Mouse (Mus musculus) lung, adult 2 months (tissue): ENCODE measurements at regions not wholly inside any gene's neighbourhood (a gene's known extent, or its start where the extent isn't known, plus 50 kb on each side); places are given as distances from the start of the nearest gene placed in this dataset.

Experiments used
- CTCF ChIP-seq: fragments of 200-500 bp; IDR thresholded peaks from 2 replicates; pipeline ENCODE4 v1.5.1; 2011; ENCODE audit warnings: mild to moderate bottlenecking, low read length, control low read depth; ENCODE audit not compliant: insufficient read depth
- POLR2A ChIP-seq: fragments of 200-500 bp; IDR thresholded peaks from 2 replicates; pipeline ENCODE4 v1.6.1; 2011; ENCODE audit warnings: low read depth, mild to moderate bottlenecking, control low read depth, low read length, borderline replicate concordance; ENCODE audit errors: extremely low read depth

DNA sequence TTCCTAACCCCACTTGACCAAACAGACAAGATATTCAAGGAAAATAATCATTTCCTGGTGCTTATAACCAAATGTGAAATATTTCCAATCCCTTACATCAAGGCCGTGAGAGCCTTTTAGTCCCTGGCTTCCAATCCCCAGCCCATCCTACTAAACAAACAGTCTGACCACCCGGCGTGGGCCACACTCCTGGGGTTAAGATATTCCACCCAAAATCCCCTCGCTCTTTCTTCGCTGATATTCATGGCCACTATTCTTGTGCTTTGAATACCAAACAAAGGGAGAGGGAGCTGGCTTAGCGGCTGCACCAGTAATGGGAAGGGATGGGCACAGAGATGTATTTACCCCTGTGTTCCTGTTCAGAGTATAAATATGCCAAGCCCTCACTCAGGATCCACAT lies 139.4 kb downstream of the Foxa2 start:
- no peak for TF ChIP-seq CTCF
- TF ChIP-seq POLR2A = no peak
